Mouse (Mus musculus) right cerebral cortex, postnatal 36 days (tissue): ENCODE measurements around the gene Scgb2b2.

Experiments
- DNase-seq, 2 experiments: peaks; one replicate each; pipeline ENCODE4 v3.0.0; 2022; ENCODE audit warnings: low spot score in 2 of 2, mixed read lengths in 1 of 2

Scgb2b2 gene

DNA sequence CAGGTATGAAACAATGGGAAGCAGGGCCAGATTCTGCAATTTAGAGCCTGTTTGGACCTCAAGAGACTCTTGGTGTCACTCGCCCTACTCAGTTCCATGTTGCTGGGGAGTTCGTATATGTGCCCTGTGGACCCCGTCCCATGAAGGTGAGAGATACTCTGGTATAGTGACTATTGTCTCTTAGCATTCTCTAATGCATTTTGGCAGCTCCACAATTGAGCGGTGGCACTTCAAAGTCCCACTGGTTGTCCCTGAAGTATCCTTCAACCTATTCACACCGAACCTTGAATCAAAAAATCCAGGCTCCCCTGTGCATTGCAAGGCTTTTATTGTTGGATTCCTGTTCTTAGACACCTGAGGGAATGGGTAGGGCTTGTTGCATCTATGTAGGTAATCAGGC is at the start of gene Scgb2b2:
Gene Scgb2b2 (plus strand): TSS at position 301 of the 400 bp plus-strand sequence.
- DNase-seq, result no peak

DNA sequence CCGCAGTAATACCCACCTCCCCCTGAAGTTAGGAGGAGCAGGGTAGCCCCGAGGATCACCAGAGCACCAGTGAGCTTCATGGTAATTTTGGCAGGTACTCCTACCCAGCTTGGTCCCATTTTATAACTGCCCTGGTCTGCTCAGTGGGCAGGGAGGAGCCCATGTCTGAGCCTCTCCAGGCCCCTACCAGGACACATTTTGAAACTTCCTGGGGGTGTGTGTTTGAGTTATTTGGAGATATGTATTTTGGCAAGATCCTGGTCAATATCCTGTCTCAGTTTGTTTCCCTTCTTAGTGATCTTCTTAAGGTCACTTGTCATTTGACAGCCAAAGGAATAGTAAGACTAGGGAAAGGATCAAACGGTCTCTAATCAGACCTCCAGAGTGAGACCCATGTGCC is 1.4 kb downstream of the Scgb2b2 start, which contains the start of gene Scgb1b2:
Gene Scgb1b2 (minus strand): TSS at position 101 of the 400 bp plus-strand sequence.
- DNase-seq, result no peak
